Comparison of ENCODE assay signal across 15 mouse cellular contexts in the genomic region with DNA sequence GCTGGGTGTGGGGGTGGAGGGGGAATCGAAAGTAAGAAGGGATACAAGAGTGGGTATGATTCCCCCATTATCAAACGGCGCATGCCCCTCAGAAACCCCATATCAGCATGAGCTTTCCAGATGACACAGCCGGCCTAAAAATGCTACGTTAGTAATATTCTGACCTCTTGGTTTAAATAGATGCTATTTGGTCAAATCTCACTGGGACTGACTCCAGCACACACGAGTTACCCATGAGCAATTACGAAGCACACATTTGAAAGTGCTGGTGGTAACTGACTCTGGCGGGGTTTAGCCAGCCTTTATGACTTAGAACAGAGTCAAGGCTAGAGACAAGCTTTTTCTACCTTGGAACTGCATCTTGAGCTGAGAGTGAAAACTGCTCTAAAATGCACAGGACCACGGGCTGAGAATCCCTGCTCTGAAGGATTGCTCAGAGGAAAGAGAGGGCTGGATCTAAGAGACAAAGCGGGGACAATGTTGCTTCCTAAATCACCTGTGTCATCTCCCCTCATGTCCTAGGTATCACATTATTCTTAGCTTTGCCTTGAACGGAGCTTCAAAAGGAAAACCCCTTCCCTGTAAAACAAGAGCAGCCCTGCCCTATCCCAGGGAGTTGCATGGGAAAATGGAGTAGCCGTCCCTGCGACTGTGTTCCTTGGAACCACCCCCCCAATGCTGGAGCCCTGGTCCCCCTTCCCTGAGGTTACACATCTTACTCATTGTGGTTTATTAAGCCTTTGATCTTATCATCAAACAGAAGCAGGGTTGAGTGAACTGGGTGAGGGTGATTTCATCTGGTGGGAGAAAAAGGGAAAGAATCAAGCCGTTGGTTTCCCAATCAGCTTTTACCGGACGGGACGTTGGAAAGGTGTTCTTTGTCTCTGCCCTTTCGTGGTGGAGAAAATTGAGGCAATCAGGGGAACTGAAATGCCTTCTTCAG. TPM values are rescaled to one million over a fixed set of nuclear protein-coding genes. Genes with fewer than 3 reads are reported as not detected.
DNase-seq lines count a peak whose midpoint lies in the region; ATAC-seq and TF ChIP-seq lines count a peak whose summit lies in the region.
"Had no signal": no experiment of that assay in that cellular context is flagged by ENCODE, and none has a peak within 500 bp of the region (broad histone marks: within the 10 kb centered on the region; RNA-seq: fewer than 3 reads in every experiment).

No protein-coding gene starts in this region.

- H3K9ac ChIP-seq in liver, embryonic 14.5 days (replicated peaks): peak overlapping the region; percentile 73
- H3K9ac ChIP-seq: embryonic facial prominence, embryonic 13.5 days; hindbrain, embryonic 13.5 days; lung, embryonic 15.5 days; neural tube, embryonic 15.5 days had no signal

- ATAC-seq in liver, embryonic 14.5 days (ENCODE audit: insufficient read depth): peak; percentile 23; the same call in 1 of the 2 replicates
- ATAC-seq: intestine, postnatal 0 days had no signal

- no peak for TF ChIP-seq POLR2A in testis, adult 2 months (IDR thresholded peaks at IDR 0.05; ENCODE audit: control insufficient read depth, low read depth, low read length)

- H3K36me3 ChIP-seq in testis, adult 2 months (ENCODE audit: control insufficient read depth, insufficient read depth, low read length): no peaks in the 10 kb centered on the region
- H3K36me3 ChIP-seq in erythroblast, embryonic 14.5 days (ENCODE audit: control insufficient read depth): peaks cover 5% of the 10 kb centered on the region
- no peaks in the 10 kb centered on the region for H3K36me3 ChIP-seq in liver, embryonic 14.5 days (replicated peaks; ENCODE audit: control insufficient read depth, insufficient read depth, low read depth)
- H3K36me3 ChIP-seq: embryonic facial prominence, embryonic 13.5 days; hindbrain, embryonic 13.5 days; lung, embryonic 15.5 days; neural tube, embryonic 15.5 days had no signal

- no peak for DNase-seq in testis, postnatal 10 days (ENCODE audit: low spot score)
- no peak for DNase-seq in liver, embryonic 14.5 days (ENCODE audit: low read depth in 3 of 3, low spot score in 3 of 3)
- DNase-seq in left cerebral cortex, adult 18-20 months (ENCODE audit: low spot score in 2 of 2): no peak
- DNase-seq in spleen, postnatal 36 days (ENCODE audit: low spot score in 2 of 2): no peak
- DNase-seq in T-cell, adult 2 months (ENCODE audit: low spot score): no peak
- DNase-seq: kidney, postnatal 4 days; layer of hippocampus, postnatal 36 days; retina, postnatal 1 day had no signal

- H3K4me2 ChIP-seq in liver, embryonic 14.5 days (ENCODE audit: low read depth): peak overlapping the region; percentile 72
- H3K4me2 ChIP-seq: embryonic facial prominence, embryonic 13.5 days; hindbrain, embryonic 13.5 days; lung, embryonic 15.5 days; neural tube, embryonic 15.5 days had no signal

- 19% methylated on average over 18 of the region's 18 CpGs for WGBS in liver, embryonic 14.5 days (ENCODE audit: insufficient replicate concordance)

- no peaks in the 10 kb centered on the region for H3K9me3 ChIP-seq in erythroblast, embryonic 14.5 days (ENCODE audit: control insufficient read depth, low read length)
- H3K9me3 ChIP-seq in liver, embryonic 14.5 days (ENCODE audit: control insufficient read depth, low read length): no peaks in the 10 kb centered on the region
- H3K9me3 ChIP-seq: embryonic facial prominence, embryonic 13.5 days; hindbrain, embryonic 13.5 days; lung, embryonic 15.5 days; neural tube, embryonic 15.5 days had no signal

- peaks cover 11% of the 10 kb centered on the region for H3K4me1 ChIP-seq in testis, adult 2 months (ENCODE audit: control insufficient read depth, insufficient read depth, low read length)
- H3K4me1 ChIP-seq in erythroblast, embryonic 14.5 days (ENCODE audit: control insufficient read depth): peaks cover 100% of the 10 kb centered on the region
- H3K4me1 ChIP-seq in liver, embryonic 14.5 days (replicated peaks; ENCODE audit: control insufficient read depth in 2 of 2, insufficient read depth in 2 of 2, low read length in 1 of 2): peaks cover 87 to 88% of the 10 kb centered on the region in 2 experiments
- H3K4me1 ChIP-seq: embryonic facial prominence, embryonic 13.5 days; hindbrain, embryonic 13.5 days; lung, embryonic 15.5 days; neural tube, embryonic 15.5 days had no signal

- TF ChIP-seq CTCF in testis, adult 2 months (IDR thresholded peaks at IDR 0.05; ENCODE audit: control insufficient read depth, insufficient read depth, insufficient replicate concordance, low read depth, low read length): no peak
- no peak for TF ChIP-seq CTCF in liver, embryonic 14.5 days (IDR thresholded peaks at IDR 0.05; ENCODE audit: low read depth)

- no peaks in the 10 kb centered on the region for H3K27me3 ChIP-seq in testis, adult 2 months (ENCODE audit: control insufficient read depth, insufficient read depth, low read length)
- no peaks in the 10 kb centered on the region for H3K27me3 ChIP-seq in erythroblast, embryonic 14.5 days (ENCODE audit: control insufficient read depth)
- H3K27me3 ChIP-seq in liver, embryonic 14.5 days (ENCODE audit: control insufficient read depth, insufficient read depth, low read length): no peaks in the 10 kb centered on the region
- H3K27me3 ChIP-seq: embryonic facial prominence, embryonic 13.5 days; hindbrain, embryonic 13.5 days; lung, embryonic 15.5 days; neural tube, embryonic 15.5 days had no signal

- TF ChIP-seq EP300 in liver, embryonic 14.5 days (IDR thresholded peaks at IDR 0.05; ENCODE audit: low read depth): no peak; the same call in 1 of the 2 replicates

- peak overlapping the region; percentile 20; the same call in 1 of the 2 replicates for H3K4me3 ChIP-seq in testis, adult 2 months (ENCODE audit: control insufficient read depth, low read depth, low read length)
- peak overlapping the region; percentile 54 for H3K4me3 ChIP-seq in erythroblast, embryonic 14.5 days (replicated peaks)
- peak overlapping the region; percentile 22 to 35 for H3K4me3 ChIP-seq in liver, embryonic 14.5 days (ENCODE audit: insufficient read depth in 1 of 2, low read depth in 2 of 2, low read length in 2 of 2)
- H3K4me3 ChIP-seq: embryonic facial prominence, embryonic 13.5 days; hindbrain, embryonic 13.5 days; lung, embryonic 15.5 days; neural tube, embryonic 15.5 days had no signal

- H3K27ac ChIP-seq in testis, adult 2 months (ENCODE audit: control insufficient read depth, insufficient read depth, low read depth, low read length): no peak overlapping the region
- H3K27ac ChIP-seq in liver, embryonic 14.5 days: peak overlapping the region; percentile 98
- H3K27ac ChIP-seq: embryonic facial prominence, embryonic 13.5 days; hindbrain, embryonic 13.5 days; lung, embryonic 15.5 days; neural tube, embryonic 15.5 days had no signal

RNA-seq across cellular contexts. Expression of a gene that starts 26.0 kb away (rescaled TPM):
- polyA plus RNA-seq in testis, adult 2 months (2012; rRNA removed): 5.7 and 8.1 TPM in 2 replicates
- 19.2 and 22.4 TPM in 2 replicates for polyA plus RNA-seq in erythroblast, embryonic 14.5 days (2012)
- 54.3 and 82.5 TPM in 2 replicates for polyA plus RNA-seq in liver, embryonic 14.5 days (2012; rRNA removed)
- 331 and 345 TPM in 2 replicates for polyA plus RNA-seq in liver, embryonic 14.5 days (2014; fragmentation: Nextera tagmentation; extraction: Ambion mirVana)
- total RNA-seq in left cerebral cortex, adult 18-20 months (2021): 100 to 1,000 TPM; 215 to 235 TPM
